Mouse (Mus musculus) MEL (cell line): ENCODE data around the gene Acd. TPM values are rescaled to one million over a fixed set of nuclear protein-coding genes. Genes with fewer than 3 reads are reported as not detected.

Experiments used
- DNase-seq: peaks from one replicate; pipeline ENCODE4 v3.0.0; 2011; ENCODE audit warnings: low read depth, low spot score
- H3K27ac ChIP-seq: 2 replicates; pipeline ENCODE4 v1.5.1; 2012; ENCODE audit warnings: low read depth, mild to moderate bottlenecking, control low read depth, low read length, moderate library complexity; ENCODE audit not compliant: control insufficient read depth
- H3K27me3 ChIP-seq, 2 experiments: fragments of 150-350 bp in 1 of 2; sonication (generic) in 1 of 2; 2 replicates each; pipeline ENCODE4 v1.6.1; 2012; ENCODE audit warnings: low read length in 2 of 2, mild to moderate bottlenecking in 2 of 2, improper control_type of control experiment in 1 of 2, moderate library complexity in 1 of 2; ENCODE audit not compliant: insufficient read depth in 2 of 2, control insufficient read depth in 1 of 2
- H3K36me3 ChIP-seq, 2 experiments: 2 replicates each; pipeline ENCODE4 v1.6.1; 2012 to 2014; ENCODE audit warnings: low read length in 2 of 2, improper control_type of control experiment in 1 of 2, inconsistent platforms in 1 of 2, mild to moderate bottlenecking in 1 of 2; ENCODE audit not compliant: insufficient read depth in 2 of 2, control insufficient read depth in 1 of 2
- H3K4me1 ChIP-seq, 2 experiments: fragments of 150-350 bp in 1 of 2; sonication (generic) in 1 of 2; 2 replicates each; pipeline ENCODE4 v1.6.1; 2012; ENCODE audit warnings: low read length in 2 of 2, improper control_type of control experiment in 1 of 2, mild to moderate bottlenecking in 1 of 2; ENCODE audit not compliant: insufficient read depth in 2 of 2, control insufficient read depth in 1 of 2
- H3K4me3 ChIP-seq, 2 experiments: fragments of 150-350 bp in 1 of 2; sonication (generic) in 1 of 2; 2 replicates each; pipeline ENCODE4 v1.5.1; 2012; ENCODE audit warnings: low read depth in 2 of 2, low read length in 2 of 2, mild to moderate bottlenecking in 2 of 2, moderate library complexity in 2 of 2, control low read depth in 1 of 2, improper control_type of control experiment in 1 of 2; ENCODE audit not compliant: control insufficient read depth in 1 of 2, insufficient read depth in 1 of 2
- H3K79me2 ChIP-seq: 2 replicates; pipeline ENCODE4 v1.6.1; 2012; ENCODE audit warnings: mild to moderate bottlenecking, low read length, moderate library complexity; ENCODE audit not compliant: control insufficient read depth, poor library complexity, insufficient read depth
- H3K9ac ChIP-seq: 2 replicates; pipeline ENCODE4 v1.6.1; 2012; ENCODE audit warnings: low read depth, mild to moderate bottlenecking, control low read depth, low read length, moderate library complexity; ENCODE audit not compliant: control insufficient read depth, poor library complexity, severe bottlenecking
- H3K9me3 ChIP-seq: fragments of 150-350 bp; sonication (generic); replicated peaks from 2 replicates; pipeline ENCODE4 v1.6.1; 2012; ENCODE audit warnings: mild to moderate bottlenecking, low read length, improper control_type of control experiment, moderate library complexity; ENCODE audit not compliant: insufficient read depth
- BHLHE40 ChIP-seq: IDR thresholded peaks from 2 replicates; pipeline ENCODE4 v1.6.1; 2012; ENCODE audit warnings: low read depth, mild to moderate bottlenecking, inconsistent platforms, low read length, improper control_type of control experiment, borderline replicate concordance
- CHD1 ChIP-seq: IDR thresholded peaks from 2 replicates; pipeline ENCODE4 v1.6.1; 2012; ENCODE audit warnings: low read depth, mild to moderate bottlenecking, inconsistent platforms, low read length, improper control_type of control experiment
- CHD2 ChIP-seq: IDR thresholded peaks from 2 replicates; pipeline ENCODE4 v1.6.1; 2011; ENCODE audit warnings: low read length, improper control_type of control experiment
- E2F4 ChIP-seq: IDR thresholded peaks from 2 replicates; pipeline ENCODE4 v1.6.1; 2011; ENCODE audit warnings: low read depth, low read length, improper control_type of control experiment, borderline replicate concordance
- ELF1 ChIP-seq: IDR thresholded peaks from 2 replicates; pipeline ENCODE4 v1.6.1; 2014; ENCODE audit warnings: low read depth, mild to moderate bottlenecking, inconsistent platforms, low read length, improper control_type of control experiment, moderate library complexity
- ETS1 ChIP-seq: IDR thresholded peaks from 2 replicates; pipeline ENCODE4 v1.6.1; 2012; ENCODE audit warnings: low read depth, mild to moderate bottlenecking, inconsistent platforms, low read length, improper control_type of control experiment, moderate library complexity
- GATA1 ChIP-seq: IDR thresholded peaks from 2 replicates; pipeline ENCODE4 v1.6.1; 2011; ENCODE audit warnings: low read depth, low read length, improper control_type of control experiment
- HCFC1 ChIP-seq: IDR thresholded peaks from 2 replicates; pipeline ENCODE4 v1.6.1; 2012; ENCODE audit warnings: low read depth, mild to moderate bottlenecking, inconsistent platforms, low read length, improper control_type of control experiment, moderate library complexity
- JUND ChIP-seq: IDR thresholded peaks from 2 replicates; pipeline ENCODE4 v1.6.1; 2011; ENCODE audit warnings: low read depth, mild to moderate bottlenecking, improper control_type of control experiment, low read length
- KAT2A ChIP-seq: conservative IDR thresholded peaks from 2 replicates; pipeline ENCODE4 v1.6.1; 2012; ENCODE audit warnings: low read depth, low read length, improper control_type of control experiment, inconsistent platforms
- MAX ChIP-seq: IDR thresholded peaks from 2 replicates; pipeline ENCODE4 v1.6.1; 2011; ENCODE audit warnings: low read length, improper control_type of control experiment
- MYB ChIP-seq: IDR thresholded peaks from 2 replicates; pipeline ENCODE4 v1.6.1; 2011; ENCODE audit warnings: mild to moderate bottlenecking, low read depth, low read length, improper control_type of control experiment
- MYC ChIP-seq: IDR thresholded peaks from 2 replicates; pipeline ENCODE4 v1.6.1; 2011; ENCODE audit warnings: low read depth, mild to moderate bottlenecking, low read length, improper control_type of control experiment, moderate library complexity
- NELFE ChIP-seq: IDR thresholded peaks from 2 replicates; pipeline ENCODE4 v1.6.1; 2011; ENCODE audit warnings: low read depth, low read length, improper control_type of control experiment
- POLR2A ChIP-seq, 2 experiments: IDR thresholded peaks; 2 replicates each; pipeline ENCODE4 v1.6.1; 2011 to 2012; ENCODE audit warnings: low read length in 2 of 2, mild to moderate bottlenecking in 2 of 2, control low read depth in 1 of 2, improper control_type of control experiment in 1 of 2, low read depth in 1 of 2, moderate library complexity in 1 of 2; ENCODE audit not compliant: control insufficient read depth in 1 of 2, insufficient read depth in 1 of 2, poor library complexity in 1 of 2
- TAL1 ChIP-seq: IDR thresholded peaks from 2 replicates; pipeline ENCODE4 v1.6.1; 2012; ENCODE audit warnings: mild to moderate bottlenecking, inconsistent platforms, low read length, moderate library complexity, mixed read lengths
- UBTF ChIP-seq: IDR thresholded peaks from 2 replicates; pipeline ENCODE4 v1.6.1; 2012; ENCODE audit warnings: low read depth, mild to moderate bottlenecking, inconsistent platforms, low read length, improper control_type of control experiment, moderate library complexity, borderline replicate concordance; ENCODE audit not compliant: insufficient read depth
- USF2 ChIP-seq, 2 experiments: IDR thresholded peaks; 2 replicates each; pipeline ENCODE4 v1.6.1; 2011 to 2012; ENCODE audit warnings: improper control_type of control experiment in 2 of 2, low read length in 2 of 2, borderline replicate concordance in 1 of 2, inconsistent platforms in 1 of 2, low read depth in 1 of 2, mild to moderate bottlenecking in 1 of 2; ENCODE audit not compliant: insufficient read depth in 1 of 2
- ZC3H11A ChIP-seq: IDR thresholded peaks from 2 replicates; pipeline ENCODE4 v1.6.1; 2012; ENCODE audit warnings: low read depth, mild to moderate bottlenecking, inconsistent platforms, low read length, improper control_type of control experiment
- ZKSCAN1 ChIP-seq: IDR thresholded peaks from 2 replicates; pipeline ENCODE4 v1.6.1; 2012; ENCODE audit warnings: low read depth, mild to moderate bottlenecking, inconsistent platforms, low read length, improper control_type of control experiment, moderate library complexity
- ZMIZ1 ChIP-seq: IDR thresholded peaks from 2 replicates; pipeline ENCODE4 v1.6.1; 2012; ENCODE audit warnings: low read depth, mild to moderate bottlenecking, inconsistent platforms, low read length, improper control_type of control experiment, moderate library complexity
- ZNF384 ChIP-seq: IDR thresholded peaks from 2 replicates; pipeline ENCODE4 v1.6.1; 2012; ENCODE audit warnings: low read depth, mild to moderate bottlenecking, inconsistent platforms, low read length, improper control_type of control experiment
- polyA plus RNA-seq, 2 experiments: library from polyadenylated mRNA; stranded (reverse) in 1 of 2; unstranded in 1 of 2; fragments of >175 nt in 1 of 2; fragments of >200 nt in 1 of 2; gene quantifications; 2 replicates each; pipeline versions ENCODE4 v1.2.1 to v1.2.4; 2012; ENCODE audit warnings: low replicate concordance in 2 of 2, low read depth in 1 of 2; ENCODE audit not compliant: insufficient read length in 2 of 2, insufficient read depth in 1 of 2, missing spikeins in 1 of 2
- total RNA-seq: library from RNA; depleted of rRNA; stranded (reverse); fragments of 300-350 nt; gene quantifications from 2 replicates; pipeline ENCODE4 v1.2.3, GENCODE M21; 2012

Acd gene
- total and polyA plus RNA-seq, 3 experiments = 7.5 to 53.9 TPM; not detected in 1

GRCm38 (mm10) chr8:105709317-105709716 is 8.4 kb upstream of the Acd start:
- Histone ChIP-seq H3K79me2 (peaks cover 14% of the 10 kb centered on the region), H3K9ac (no peak overlapping the region), H3K4me3 (no peak overlapping the region), H3K27ac (no peak overlapping the region), H3K36me3 (peaks cover 0 to 11% of the 10 kb centered on the region in 2 experiments; a peak in 2 of 4 replicates), H3K27me3 (no peaks in the 10 kb centered on the region), H3K9me3 (no peaks in the 10 kb centered on the region), H3K4me1 (peaks cover 5 to 13% of the 10 kb centered on the region in 2 experiments; a peak in 3 of 4 replicates)
- TF ChIP-seq TAL1 (no peak), ZKSCAN1 (no peak), MYC (no peak), UBTF (no peak)
- DNase-seq = no peak

- Histone ChIP-seq H3K4me3 (no peak overlapping the region), H3K27me3 (no peaks in the 10 kb centered on the region), H3K4me1 (peaks cover 5 to 13% of the 10 kb centered on the region in 2 experiments; a peak in 3 of 4 replicates), H3K79me2 (peaks cover 14% of the 10 kb centered on the region), H3K36me3 (peaks cover 0 to 11% of the 10 kb centered on the region in 2 experiments; a peak in 2 of 4 replicates), H3K9me3 (no peaks in the 10 kb centered on the region), H3K27ac (no peak overlapping the region), H3K9ac (no peak overlapping the region)
- no peak for DNase-seq
- no peak for TF ChIP-seq UBTF
- no peak for TF ChIP-seq JUND
- TF ChIP-seq NELFE = no peak
- TF ChIP-seq POLR2A (IDR thresholded peaks at IDR 0.05; ENCODE audit: control insufficient read depth in 1 of 2, insufficient read depth in 1 of 2, low read depth in 1 of 2, low read length in 2 of 2, poor library complexity in 1 of 2) = no peak
- no peak for TF ChIP-seq USF2 (IDR thresholded peaks at IDR 0.05; ENCODE audit: borderline replicate concordance in 1 of 2, insufficient read depth in 1 of 2, low read depth in 1 of 2, low read length in 2 of 2)
- TF ChIP-seq CHD1 = no peak
- TF ChIP-seq MYB = no peak
- no peak for TF ChIP-seq E2F4
- no peak for TF ChIP-seq ZC3H11A
- no peak for TF ChIP-seq BHLHE40
- no peak for TF ChIP-seq ZNF384
- no peak for TF ChIP-seq GATA1
- TF ChIP-seq ZKSCAN1 = no peak
- no peak for TF ChIP-seq ETS1
- TF ChIP-seq ZMIZ1 = no peak
- no peak for TF ChIP-seq KAT2A
- no peak for TF ChIP-seq CHD2
- no peak for TF ChIP-seq ELF1
- no peak for TF ChIP-seq HCFC1
- no peak for TF ChIP-seq MAX
Observed at GRCm38 (mm10) chr8:105708675-105709074, 7.8 kb upstream of the Acd start.
